Mouse (Mus musculus) T-cell, adult 2 months (primary cell): Measurements from ENCODE around the gene Gk.
A peak's percentile ranks its signal among the peaks of the same experiment; 100 is the strongest.

Experiments used
- DNase-seq: peaks from one replicate; pipeline ENCODE4 v3.0.0; 2022; ENCODE audit warnings: low spot score

The Gk gene

DNA sequence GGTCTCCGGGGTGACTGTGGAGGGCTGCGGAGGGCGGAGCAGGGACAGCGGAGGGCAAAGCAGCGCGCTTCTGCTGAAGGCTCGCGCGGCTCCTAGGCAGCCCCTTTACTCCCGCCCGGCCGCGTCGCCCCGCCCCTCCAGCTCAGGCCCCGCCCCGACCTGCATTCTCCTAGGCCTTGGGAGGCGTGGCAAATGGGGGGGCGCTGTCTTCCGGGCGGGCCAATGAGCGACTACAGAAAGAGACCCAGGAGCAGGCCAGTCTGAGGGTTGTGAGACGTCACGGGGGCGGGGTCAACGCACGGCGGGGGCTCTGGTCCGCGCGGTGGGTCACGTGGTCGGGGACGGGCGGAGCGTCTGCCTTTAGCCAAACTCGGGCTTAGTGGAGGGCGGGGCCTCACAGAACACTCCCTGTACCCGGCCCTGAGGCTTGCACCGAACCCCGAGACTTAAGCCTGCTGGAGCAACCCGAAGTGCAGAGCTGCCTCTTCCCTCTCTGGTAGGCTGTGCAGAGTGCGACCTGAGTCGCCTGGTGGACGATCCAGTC, at the start of gene Gk:
Gene Gk (minus strand): TSS at position 276 of the 544 bp plus-strand sequence.
- peak; percentile 96 for DNase-seq

GRCm38 (mm10) chrX:85804706-85805376, 28.2 kb upstream of the Gk start:
- no peak for DNase-seq

DNA sequence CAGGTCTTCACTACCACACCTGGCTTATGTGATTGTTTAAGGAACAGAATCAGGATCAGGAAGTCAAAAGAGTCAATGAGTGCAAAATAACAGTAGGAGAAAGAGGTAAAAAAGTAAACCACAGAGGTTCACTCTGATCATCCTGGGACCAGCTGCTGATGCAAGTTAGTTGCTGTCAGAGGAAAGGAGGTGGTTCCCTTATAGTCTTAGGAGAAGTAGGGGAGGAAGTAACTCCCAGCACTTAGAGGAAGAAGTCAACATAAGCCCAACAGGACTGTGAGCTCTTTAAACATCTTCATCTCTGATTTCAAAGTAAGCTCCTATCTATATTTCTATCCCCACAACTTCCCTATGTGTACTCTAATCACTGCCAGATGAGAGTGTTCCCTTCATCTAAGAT, 26.4 kb upstream of the Gk start:
- DNase-seq: no peak

GRCm38 (mm10) chrX:85797449-85797848, 20.8 kb upstream of the Gk start:
- no peak for DNase-seq

DNA sequence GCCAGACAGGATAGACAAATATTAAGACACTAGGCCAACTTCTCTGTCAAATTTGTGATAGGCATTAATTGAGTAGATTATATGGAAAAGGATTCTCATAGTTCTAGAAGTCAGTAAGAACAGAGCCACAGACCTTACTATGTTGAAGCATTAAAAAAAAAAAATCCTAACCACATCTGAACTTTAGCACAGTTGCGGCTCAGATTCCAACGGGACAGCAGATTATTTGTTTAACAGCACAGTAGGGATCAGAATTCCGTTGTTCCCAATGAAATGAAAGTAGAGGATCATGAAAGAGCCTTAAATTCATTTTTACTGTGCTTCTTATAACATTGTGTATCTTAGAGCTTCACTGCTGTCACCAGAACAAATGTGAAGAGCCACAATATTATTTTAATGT, 1.7 kb upstream of the Gk start:
- no peak for DNase-seq

DNA sequence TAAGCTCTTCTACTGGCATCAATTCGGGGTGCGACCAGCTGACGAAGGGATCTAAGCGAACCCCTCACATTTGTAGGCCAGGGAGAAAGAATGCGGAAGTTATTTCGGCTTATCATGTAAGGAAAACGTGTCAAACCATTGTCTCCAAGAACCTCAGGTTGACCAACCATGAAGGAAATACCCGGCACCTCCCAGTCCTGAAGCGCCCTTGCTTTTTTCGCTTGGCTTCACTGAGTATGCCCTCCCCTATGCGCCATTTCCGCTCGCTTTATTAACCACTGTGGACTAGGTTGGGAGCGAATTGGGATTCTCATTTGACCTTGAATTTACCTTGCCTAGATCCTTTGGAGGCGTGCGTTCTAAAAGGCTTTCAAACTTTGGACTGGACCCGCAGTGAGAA, 522 bp upstream of the Gk start:
- DNase-seq: peak; percentile 16

- no peak for DNase-seq
These were observed 608 bp downstream of the Gk start for GRCm38 (mm10) chrX:85775879-85776543.

DNA sequence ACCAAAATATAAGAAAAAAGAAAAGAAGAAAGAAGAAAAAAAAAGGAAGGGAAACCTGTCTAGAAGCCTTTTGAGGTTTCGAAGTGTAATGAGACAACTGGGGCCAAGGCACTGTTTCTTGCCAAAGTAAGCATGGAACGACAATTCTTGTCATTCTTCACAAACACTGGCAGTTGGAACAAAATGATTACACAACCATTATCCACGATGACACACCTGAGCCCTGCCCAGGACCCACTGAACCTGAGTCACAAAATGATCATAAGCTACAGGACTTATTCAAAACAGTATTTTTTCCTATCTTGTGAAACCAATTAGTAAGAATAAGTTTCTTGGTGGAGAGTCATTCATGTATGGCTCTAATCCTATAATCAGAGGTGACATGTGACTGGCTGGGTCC, 5.3 kb downstream of the Gk start:
- no peak for DNase-seq

- DNase-seq: no peak
These were observed 5.9 kb downstream of the Gk start for GRCm38 (mm10) chrX:85770747-85771146.

GRCm38 (mm10) chrX:85768578-85768977, 8.0 kb downstream of the Gk start:
- DNase-seq: no peak

DNA sequence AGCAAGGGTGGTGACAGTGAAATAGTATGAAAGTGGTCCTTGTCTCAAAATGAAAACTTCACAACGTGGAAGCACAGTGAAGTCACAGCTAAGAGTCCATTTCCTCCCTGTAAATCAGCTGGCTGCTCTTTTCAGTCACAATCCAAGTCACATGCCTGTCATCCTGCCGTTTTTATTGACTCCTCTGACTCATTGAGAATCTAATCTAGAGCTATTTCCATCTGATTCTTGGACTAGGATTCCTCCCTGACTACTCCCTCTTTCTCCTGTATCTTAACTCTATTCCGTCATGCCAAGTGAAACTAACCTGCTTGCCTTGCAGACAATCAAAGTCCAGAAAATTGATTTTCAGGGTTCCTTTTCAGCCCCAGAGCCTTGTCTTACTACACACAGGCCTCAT, 20.6 kb downstream of the Gk start:
- no peak for DNase-seq

GRCm38 (mm10) chrX:85743837-85744236, 32.8 kb downstream of the Gk start:
- no peak for DNase-seq

GRCm38 (mm10) chrX:85733228-85733627, 43.4 kb downstream of the Gk start:
- DNase-seq: no peak

- DNase-seq: no peak
These were observed 45.3 kb downstream of the Gk start for GRCm38 (mm10) chrX:85731133-85731938.

DNA sequence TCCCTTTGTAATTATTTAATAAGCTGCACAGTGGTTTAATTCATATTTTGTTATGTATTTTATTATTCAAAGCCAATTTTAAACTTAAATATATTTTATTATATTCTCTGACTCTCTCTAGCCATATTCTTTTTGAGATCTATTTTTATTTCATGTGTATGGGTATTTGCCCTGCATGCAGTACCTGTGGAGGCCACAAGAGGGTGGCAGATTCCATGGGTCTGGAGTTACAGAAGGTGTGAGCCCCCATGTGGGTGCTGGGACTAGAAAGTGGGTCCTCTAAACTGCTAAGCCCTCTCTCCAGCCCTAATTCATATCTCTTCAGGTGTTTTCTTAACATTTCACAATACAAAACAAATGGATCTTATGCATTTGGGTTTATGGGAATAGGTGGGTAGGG, 55.4 kb downstream of the Gk start:
- DNase-seq: peak; percentile 0

- DNase-seq: no peak
These were observed 66.2 kb downstream of the Gk start for GRCm38 (mm10) chrX:85710399-85710798.

- DNase-seq: no peak
These were observed 70.9 kb downstream of the Gk start for GRCm38 (mm10) chrX:85705715-85706114.

DNA sequence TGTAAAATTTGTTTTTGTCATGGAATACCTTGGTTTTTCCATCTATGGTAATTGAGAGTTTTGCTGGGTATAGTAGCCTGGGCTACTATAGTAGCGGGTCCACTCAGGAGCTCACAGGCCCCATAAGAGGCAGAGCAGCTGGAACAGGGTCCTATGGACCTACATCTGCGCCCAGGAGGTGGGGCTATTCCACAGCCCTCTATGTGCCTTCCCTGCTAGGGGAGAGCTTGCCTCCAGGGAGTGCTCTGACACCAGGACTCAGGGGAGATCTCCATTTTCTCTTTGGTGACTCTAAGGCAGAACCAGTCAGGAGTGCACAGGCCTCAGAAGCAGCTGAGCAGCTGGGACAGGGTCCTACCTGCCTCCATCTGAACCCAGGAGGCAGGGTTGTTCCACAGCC, 92.9 kb downstream of the Gk start:
- DNase-seq: no peak

GRCm38 (mm10) chrX:85682125-85682524, 94.5 kb downstream of the Gk start:
- no peak for DNase-seq

DNA sequence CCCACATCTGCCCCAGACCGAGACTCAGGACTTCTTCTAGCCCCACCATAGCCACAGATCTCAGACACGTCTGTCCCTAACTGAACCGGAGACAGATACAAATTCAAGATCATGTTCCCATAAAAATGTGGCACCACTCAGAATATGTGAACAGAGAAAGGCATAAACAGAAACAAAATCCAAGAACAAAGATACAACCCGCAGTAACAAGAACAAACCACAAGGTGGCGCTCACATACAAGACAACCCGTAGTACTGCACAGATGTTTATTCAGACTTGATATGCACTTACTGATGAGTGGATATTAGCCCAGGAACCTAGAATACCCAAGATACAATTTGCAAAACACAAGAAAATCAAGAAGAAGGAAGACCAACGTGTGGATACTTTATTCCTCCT, 99.8 kb downstream of the Gk start:
- DNase-seq: peak; percentile 16
